Mouse (Mus musculus) stomach, embryonic 16.5 days (tissue): Measurements from ENCODE around the gene Tcf19. TPM values are rescaled to one million over a fixed set of nuclear protein-coding genes. Genes with fewer than 3 reads are reported as not detected.

Source experiments
- ATAC-seq: fragments of 200-750 bp; cut with Nextera tagmentation; 2 replicates; pipeline ENCODE4 v1.8.0; 2017; ENCODE audit warnings: moderate number of reproducible peaks, moderate TSS enrichment; ENCODE audit not compliant: insufficient read depth, low FRiP score
- H3K27ac ChIP-seq: fragments of 300-500 bp; sonication (generic); 2 replicates; pipeline ENCODE4 v1.5.1; 2014; ENCODE audit warnings: low read length
- H3K27me3 ChIP-seq: fragments of 300-500 bp; sonication (generic); 2 replicates; pipeline ENCODE4 v1.6.1; 2014; ENCODE audit warnings: low read length, control low read depth, mixed read lengths; ENCODE audit not compliant: control insufficient read depth, insufficient read depth
- H3K36me3 ChIP-seq: fragments of 300-500 bp; sonication (generic); 2 replicates; pipeline ENCODE4 v1.6.1; 2014; ENCODE audit warnings: low read length; ENCODE audit not compliant: control insufficient read depth, insufficient read depth
- H3K4me1 ChIP-seq: fragments of 300-500 bp; sonication (generic); 2 replicates; pipeline ENCODE4 v1.6.1; 2014; ENCODE audit warnings: low read length, control low read depth, mixed read lengths; ENCODE audit not compliant: control insufficient read depth, insufficient read depth
- H3K4me2 ChIP-seq: fragments of 300-500 bp; sonication (generic); 2 replicates; pipeline ENCODE4 v1.6.1; 2014; ENCODE audit warnings: low read depth, low read length, mixed read lengths
- H3K4me3 ChIP-seq: fragments of 300-500 bp; sonication (generic); replicated peaks from 2 replicates; pipeline ENCODE4 v1.5.1; 2014; ENCODE audit warnings: mild to moderate bottlenecking, low read length
- H3K9ac ChIP-seq: fragments of 300-500 bp; sonication (generic); 2 replicates; pipeline ENCODE4 v1.6.1; 2014; ENCODE audit warnings: low read length
- H3K9me3 ChIP-seq: fragments of 300-500 bp; sonication (generic); replicated peaks from 2 replicates; pipeline ENCODE4 v1.6.1; 2016; ENCODE audit warnings: low read length, control low read depth; ENCODE audit not compliant: control insufficient read depth
- WGBS: fragments of 180-500 bp; shearing (Covaris S2); extraction: QIAGEN DNeasy Blood & Tissue Kit; methylation state at CpG from one replicate; pipeline ENCODE4 v1.1.7; 2014; 5-methylcytosine and 5-hydroxymethylcytosine counted together
- polyA plus RNA-seq: library from polyadenylated mRNA; unstranded; fragments of >200 nt; fragmentation: Nextera tagmentation; extraction: Ambion mirVana; gene quantifications from 2 replicates; pipeline ENCODE4 v1.2.1, GENCODE M21; 2015

Gene Tcf19
- polyA plus RNA-seq, 1 experiment from 2014 or later, result 79.6 TPM

GRCm38 (mm10) chr17:35504628-35505481 lies 11.8 kb downstream of the Tcf19 start:
- no peak overlapping the region for H3K4me3 ChIP-seq
- H3K27ac ChIP-seq, result no peak overlapping the region
- no peaks in the 10 kb centered on the region for H3K9me3 ChIP-seq
- no peak overlapping the region for H3K9ac ChIP-seq
- 0 out of 2 replicates have a peak, but pooled peaks cover 2% of the 10 kb centered on the region for H3K4me1 ChIP-seq
- 38% methylated on average over 8 of the region's 8 CpGs for WGBS
- no peaks in the 10 kb centered on the region for H3K36me3 ChIP-seq
- no peak overlapping the region for H3K4me2 ChIP-seq
- no peak for ATAC-seq
- peaks cover 11% of the 10 kb centered on the region; the same call in 1 of the 2 replicates for H3K27me3 ChIP-seq

GRCm38 (mm10) chr17:35503849-35504248 lies 12.8 kb downstream of the Tcf19 start:
- no peak overlapping the region for H3K4me3 ChIP-seq
- H3K9me3 ChIP-seq, result no peaks in the 10 kb centered on the region
- no peak overlapping the region for H3K9ac ChIP-seq
- H3K36me3 ChIP-seq, result no peaks in the 10 kb centered on the region
- H3K27ac ChIP-seq, result no peak overlapping the region
- WGBS, result 33% methylated on average over 5 of the region's 5 CpGs
- H3K4me2 ChIP-seq, result no peak overlapping the region
- H3K4me1 ChIP-seq, result no peaks in the 10 kb centered on the region
- H3K27me3 ChIP-seq, result peaks cover 11% of the 10 kb centered on the region; the same call in 1 of the 2 replicates
- no peak for ATAC-seq

GRCm38 (mm10) chr17:35502762-35503161 lies 13.9 kb downstream of the Tcf19 start:
- Histone ChIP-seq H3K4me2 (no peak overlapping the region), H3K27ac (no peak overlapping the region), H3K4me3 (no peak overlapping the region), H3K27me3 (peaks cover 11% of the 10 kb centered on the region; the same call in 1 of the 2 replicates), H3K4me1 (no peaks in the 10 kb centered on the region), H3K9me3 (no peaks in the 10 kb centered on the region), H3K36me3 (no peaks in the 10 kb centered on the region), H3K9ac (no peak overlapping the region)
- no peak for ATAC-seq
- 51% methylated on average over 5 of the region's 5 CpGs for WGBS

DNA sequence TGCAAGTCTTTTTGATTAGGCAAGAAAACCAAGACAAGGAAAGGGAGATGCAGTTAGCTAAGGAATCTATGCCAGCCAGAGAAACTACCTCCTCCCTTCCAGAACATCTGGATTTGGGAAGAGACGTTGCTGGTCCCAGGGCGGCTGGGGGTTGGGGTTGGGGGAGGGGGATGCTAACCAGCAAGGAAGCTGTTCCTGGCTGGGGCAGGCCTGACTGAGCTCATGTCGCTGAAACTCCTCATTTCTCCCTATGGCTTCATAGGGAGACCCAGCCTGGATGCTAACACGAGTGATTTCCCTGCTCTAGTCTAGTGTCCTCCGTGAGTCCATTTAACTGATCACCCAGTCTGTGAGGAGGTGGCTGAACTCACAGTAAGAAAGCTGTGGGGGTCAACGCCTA lies 14.4 kb downstream of the Tcf19 start:
- no peak overlapping the region for H3K27ac ChIP-seq
- no peak for ATAC-seq
- no peak overlapping the region for H3K9ac ChIP-seq
- H3K4me2 ChIP-seq, result no peak overlapping the region
- H3K36me3 ChIP-seq, result no peaks in the 10 kb centered on the region
- H3K9me3 ChIP-seq, result no peaks in the 10 kb centered on the region
- no peaks in the 10 kb centered on the region for H3K4me1 ChIP-seq
- no peak overlapping the region for H3K4me3 ChIP-seq
- H3K27me3 ChIP-seq, result peaks cover 11% of the 10 kb centered on the region; the same call in 1 of the 2 replicates
- 21% methylated on average over 6 of the region's 6 CpGs for WGBS

DNA sequence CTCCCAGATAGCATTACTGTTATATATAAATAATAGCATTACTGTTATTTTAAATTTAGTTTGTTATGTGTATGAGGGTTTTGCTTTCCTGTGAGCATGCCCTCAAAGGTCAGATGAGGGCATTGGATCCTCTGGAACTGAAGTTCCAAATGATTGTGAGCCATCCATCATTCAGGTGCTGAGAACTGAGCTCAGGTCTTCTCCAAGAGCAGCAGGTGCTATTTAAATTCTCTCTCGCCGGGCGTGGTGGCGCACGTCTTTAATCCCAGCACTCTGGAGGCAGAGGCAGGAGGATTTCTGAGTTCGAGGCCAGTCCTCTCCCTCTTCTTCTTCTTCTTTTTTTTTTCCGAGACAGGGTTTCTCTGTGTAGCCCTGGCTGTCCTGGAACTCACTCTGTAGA lies 19.5 kb downstream of the Tcf19 start:
- no peaks in the 10 kb centered on the region for H3K4me1 ChIP-seq
- no peak overlapping the region for H3K4me2 ChIP-seq
- no peak for ATAC-seq
- no peak overlapping the region for H3K9ac ChIP-seq
- WGBS, result 91% methylated on average over 7 of the region's 7 CpGs
- no peaks in the 10 kb centered on the region for H3K27me3 ChIP-seq
- H3K9me3 ChIP-seq, result no peaks in the 10 kb centered on the region
- no peak overlapping the region for H3K4me3 ChIP-seq
- no peaks in the 10 kb centered on the region for H3K36me3 ChIP-seq
- no peak overlapping the region for H3K27ac ChIP-seq

DNA sequence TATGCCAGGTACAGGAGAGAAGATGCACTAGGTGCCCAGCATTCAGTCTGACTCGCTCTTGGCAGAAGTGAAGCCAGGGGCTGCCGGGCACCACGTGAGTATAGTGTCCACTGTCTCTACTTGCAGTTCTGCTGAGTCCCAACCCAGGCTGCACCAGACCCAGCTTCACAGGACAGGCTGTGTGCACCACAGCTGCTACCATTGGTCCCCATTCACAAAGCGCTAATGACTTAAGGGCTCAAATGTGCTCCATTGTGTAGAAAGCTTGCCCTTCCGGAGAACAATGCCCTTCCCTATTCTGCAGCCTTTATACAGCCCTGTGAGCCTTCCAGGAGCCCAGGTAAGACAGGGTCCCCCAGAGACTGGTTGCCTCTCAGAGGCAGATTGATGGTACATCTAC lies 26.3 kb downstream of the Tcf19 start:
- Histone ChIP-seq H3K36me3 (no peaks in the 10 kb centered on the region), H3K27ac (no peak overlapping the region)
- 73% methylated on average over 5 of the region's 5 CpGs for WGBS

GRCm38 (mm10) chr17:35488041-35488440 lies 28.6 kb downstream of the Tcf19 start:
- 93% methylated on average over 2 of the region's 2 CpGs for WGBS
- Histone ChIP-seq H3K9ac (no peak overlapping the region), H3K27ac (no peak overlapping the region), H3K27me3 (no peaks in the 10 kb centered on the region), H3K9me3 (no peaks in the 10 kb centered on the region), H3K4me1 (no peaks in the 10 kb centered on the region), H3K36me3 (no peaks in the 10 kb centered on the region), H3K4me3 (no peak overlapping the region), H3K4me2 (no peak overlapping the region)
- no peak for ATAC-seq

More for the DNA sequence above, 26.3 kb downstream of the Tcf19 start:
- H3K4me2 ChIP-seq, result no peak overlapping the region
- H3K9me3 ChIP-seq, result no peaks in the 10 kb centered on the region
- no peak overlapping the region for H3K4me3 ChIP-seq
- H3K9ac ChIP-seq, result no peak overlapping the region
- ATAC-seq, result no peak
- H3K27me3 ChIP-seq, result no peaks in the 10 kb centered on the region
- no peaks in the 10 kb centered on the region for H3K4me1 ChIP-seq

DNA sequence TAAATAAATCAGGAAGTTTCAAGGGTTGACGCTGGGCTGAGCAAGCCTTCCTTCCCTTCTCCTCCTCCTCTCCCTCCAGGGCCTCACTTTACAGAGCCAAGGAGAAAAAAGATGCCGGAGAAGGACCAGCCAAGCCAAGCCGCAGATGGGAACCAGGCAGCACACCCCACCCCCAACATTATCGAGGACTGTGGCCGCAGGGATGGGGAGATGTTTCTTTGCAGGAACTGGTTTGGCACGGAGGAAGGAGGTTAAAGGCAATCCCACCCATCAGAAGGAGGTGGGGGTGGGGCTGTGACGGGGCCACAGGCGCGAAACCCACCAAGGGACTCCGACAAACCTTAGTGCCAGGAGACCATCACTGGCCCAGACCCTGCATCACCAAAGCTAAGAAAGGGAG lies 29.9 kb downstream of the Tcf19 start:
- Histone ChIP-seq H3K27me3 (no peaks in the 10 kb centered on the region), H3K4me3 (no peak overlapping the region), H3K4me2 (no peak overlapping the region), H3K9me3 (no peaks in the 10 kb centered on the region), H3K9ac (peak overlapping the region; percentile 39; the same call in 1 of the 2 replicates), H3K4me1 (no peaks in the 10 kb centered on the region), H3K27ac (no peak overlapping the region), H3K36me3 (no peaks in the 10 kb centered on the region)
- no peak for ATAC-seq
- 36% methylated on average over 10 of the region's 10 CpGs for whole genome bisulfite sequencing

DNA sequence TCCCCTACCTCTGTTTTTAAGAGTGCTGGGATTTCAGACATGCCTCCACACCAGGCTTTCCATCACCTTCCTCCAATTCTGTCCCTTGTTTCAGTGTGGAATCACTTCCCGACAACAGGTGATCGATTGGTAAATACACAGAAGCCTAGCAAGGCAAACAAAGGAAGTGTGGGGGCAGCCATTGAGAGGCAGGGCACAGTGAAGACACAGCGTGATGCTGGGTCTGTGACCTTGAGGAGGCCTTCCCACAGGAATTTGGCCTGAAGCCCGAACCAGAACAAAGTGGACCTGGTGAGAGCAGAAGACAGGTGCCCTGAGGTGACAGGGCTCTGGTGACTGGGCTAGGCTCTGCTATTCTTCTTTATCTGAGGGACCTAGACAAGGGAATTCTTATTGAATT lies 30.9 kb downstream of the Tcf19 start:
- Histone ChIP-seq H3K4me3 (no peak overlapping the region), H3K4me2 (no peak overlapping the region), H3K4me1 (no peaks in the 10 kb centered on the region), H3K27me3 (no peaks in the 10 kb centered on the region), H3K36me3 (no peaks in the 10 kb centered on the region), H3K9ac (no peak overlapping the region), H3K9me3 (no peaks in the 10 kb centered on the region), H3K27ac (no peak overlapping the region)
- WGBS, result 19% methylated on average over 4 of the region's 4 CpGs
- ATAC-seq, result no peak
